Mouse (Mus musculus) kidney, adult 2 months (tissue): ENCODE measurements around the gene Arhgef18. TPM values are rescaled to one million over a fixed set of nuclear protein-coding genes. Genes with fewer than 3 reads are reported as not detected.

Experiments
- DNase-seq: peaks from one replicate; pipeline ENCODE4 v3.0.0; 2021
- H3K27ac ChIP-seq: fragments of 200-500 bp; 2 replicates; pipeline ENCODE4 v1.5.1; 2012; ENCODE audit warnings: low read depth, low read length, control low read depth, inconsistent platforms; ENCODE audit not compliant: insufficient read depth
- H3K27me3 ChIP-seq: fragments of 200-500 bp; replicated peaks from 2 replicates; pipeline ENCODE4 v1.6.1; 2012; ENCODE audit warnings: mild to moderate bottlenecking, moderate library complexity, low read length, inconsistent platforms; ENCODE audit not compliant: control insufficient read depth, insufficient read depth
- H3K36me3 ChIP-seq: fragments of 200-500 bp; 2 replicates; pipeline ENCODE4 v1.6.1; 2012; ENCODE audit warnings: mild to moderate bottlenecking, moderate library complexity, low read length, inconsistent platforms; ENCODE audit not compliant: control insufficient read depth, insufficient read depth
- H3K4me1 ChIP-seq: fragments of 200-500 bp; 2 replicates; pipeline ENCODE4 v1.6.1; 2011; ENCODE audit warnings: low read length; ENCODE audit not compliant: control insufficient read depth, insufficient read depth
- H3K4me3 ChIP-seq: fragments of 200-500 bp; 2 replicates; pipeline ENCODE4 v1.5.1; 2011; ENCODE audit warnings: mild to moderate bottlenecking, low read depth, low read length, control low read depth; ENCODE audit not compliant: insufficient read depth
- CTCF ChIP-seq: fragments of 200-500 bp; conservative IDR thresholded peaks from 2 replicates; pipeline ENCODE4 v1.5.1; 2011; ENCODE audit warnings: low read depth, mild to moderate bottlenecking, control low read depth, low read length, moderate library complexity, mixed read lengths; ENCODE audit not compliant: insufficient read depth, insufficient read length
- POLR2A ChIP-seq: fragments of 200-500 bp; IDR thresholded peaks from one replicate; pipeline ENCODE4 v1.6.1; 2011; ENCODE audit warnings: low read depth, low read length, control low read depth
- WGBS: fragments of 180-500 bp; shearing (Covaris S2); methylation state at CpG from one replicate; pipeline ENCODE4 v1.1.7; 2018; 5-methylcytosine and 5-hydroxymethylcytosine counted together
- polyA plus RNA-seq: library from polyadenylated mRNA; depleted of rRNA; stranded (reverse); fragments of >200 nt; gene quantifications from 2 replicates; pipeline ENCODE4 v1.2.3, GENCODE M21; 2012; rRNA removed

The Arhgef18 gene
- polyA plus RNA-seq = 37.9 and 38.9 TPM in 2 replicates

- WGBS = 6% methylated on average over 48 of the region's 48 CpGs
- DNase-seq = peak; percentile 96
- H3K27ac ChIP-seq = peak within 1 kb of the TSS; percentile 85
Observed at GRCm38 (mm10) chr8:3392771-3393710, at the start of gene Arhgef18. Gene Arhgef18 (plus strand): TSS chr8:3393006.

GRCm38 (mm10) chr8:3345337-3345736, 47.5 kb upstream of the Arhgef18 start:
- TF ChIP-seq POLR2A (no peak), CTCF (no peak)
- WGBS = 96% methylated on average over 6 of the region's 6 CpGs
- DNase-seq = no peak
- Histone ChIP-seq H3K27me3 (no peaks in the 10 kb centered on the region), H3K4me3 (no peak overlapping the region), H3K4me1 (no peaks in the 10 kb centered on the region), H3K27ac (no peak overlapping the region), H3K36me3 (no peaks in the 10 kb centered on the region)

More at GRCm38 (mm10) chr8:3392771-3393710, at the start of gene Arhgef18:
- peaks cover 21% of the 10 kb centered on the region for H3K4me1 ChIP-seq
- no peak for TF ChIP-seq POLR2A
- TF ChIP-seq CTCF = no peak
- H3K27me3 ChIP-seq = no peaks in the 10 kb centered on the region
- H3K36me3 ChIP-seq = no peaks in the 10 kb centered on the region
- H3K4me3 ChIP-seq = peak within 1 kb of the TSS; percentile 95

GRCm38 (mm10) chr8:3346691-3347413, 46.0 kb upstream of the Arhgef18 start:
- Histone ChIP-seq H3K36me3 (no peaks in the 10 kb centered on the region), H3K27me3 (no peaks in the 10 kb centered on the region), H3K4me3 (no peak overlapping the region), H3K4me1 (0 out of 2 replicates have a peak, but pooled peaks cover 3% of the 10 kb centered on the region), H3K27ac (no peak overlapping the region)
- 88% methylated on average over 5 of the region's 5 CpGs for WGBS
- DNase-seq = no peak
- TF ChIP-seq POLR2A (no peak), CTCF (no peak)

DNA sequence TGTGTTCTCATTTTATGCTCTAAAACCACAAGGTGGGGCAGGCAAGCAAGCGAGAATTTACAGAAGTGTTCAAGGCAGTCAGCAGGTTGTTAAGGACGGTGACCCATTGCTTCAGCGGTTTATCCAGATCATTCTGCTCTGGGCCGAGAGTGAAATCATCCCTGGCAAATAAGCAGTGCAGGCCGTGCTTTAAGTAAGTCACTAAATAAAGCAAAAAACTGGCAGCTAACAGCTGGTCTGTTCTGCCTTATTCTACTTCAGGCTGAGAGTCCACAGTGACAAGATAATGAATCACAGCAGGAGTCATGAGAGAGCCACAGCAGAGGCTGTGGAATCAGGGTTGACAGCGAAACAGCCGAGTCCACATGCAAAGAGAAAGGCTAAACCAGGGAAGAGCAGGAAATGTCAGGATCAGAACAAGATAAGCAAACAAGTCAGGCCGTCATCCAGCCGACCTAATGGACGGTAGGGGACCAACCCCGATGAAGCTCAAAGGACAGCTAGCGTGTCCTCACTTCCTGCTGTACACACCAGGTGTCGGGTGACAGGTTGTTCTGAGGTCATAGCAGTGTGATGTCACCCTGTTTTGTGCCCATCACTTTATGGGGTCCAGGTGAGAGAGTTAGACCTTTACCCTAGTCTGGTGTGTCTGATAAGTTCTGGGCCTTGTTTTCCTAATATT, 44.5 kb upstream of the Arhgef18 start:
- Histone ChIP-seq H3K27me3 (no peaks in the 10 kb centered on the region), H3K4me1 (0 out of 2 replicates have a peak, but pooled peaks cover 3% of the 10 kb centered on the region), H3K36me3 (no peaks in the 10 kb centered on the region), H3K4me3 (no peak overlapping the region), H3K27ac (no peak overlapping the region)
- no peak for TF ChIP-seq CTCF
- no peak for TF ChIP-seq POLR2A
- no peak for DNase-seq
- 31% methylated on average over 13 of the region's 13 CpGs for WGBS

- DNase-seq = peak; percentile 17
- no peak for TF ChIP-seq POLR2A
- 34% methylated on average over 6 of the region's 6 CpGs for WGBS
- Histone ChIP-seq H3K36me3 (no peaks in the 10 kb centered on the region), H3K27ac (no peak overlapping the region), H3K27me3 (no peaks in the 10 kb centered on the region), H3K4me3 (no peak overlapping the region), H3K4me1 (0 out of 2 replicates have a peak, but pooled peaks cover 3% of the 10 kb centered on the region)
Observed at GRCm38 (mm10) chr8:3350747-3351146, 42.1 kb upstream of the Arhgef18 start.

DNA sequence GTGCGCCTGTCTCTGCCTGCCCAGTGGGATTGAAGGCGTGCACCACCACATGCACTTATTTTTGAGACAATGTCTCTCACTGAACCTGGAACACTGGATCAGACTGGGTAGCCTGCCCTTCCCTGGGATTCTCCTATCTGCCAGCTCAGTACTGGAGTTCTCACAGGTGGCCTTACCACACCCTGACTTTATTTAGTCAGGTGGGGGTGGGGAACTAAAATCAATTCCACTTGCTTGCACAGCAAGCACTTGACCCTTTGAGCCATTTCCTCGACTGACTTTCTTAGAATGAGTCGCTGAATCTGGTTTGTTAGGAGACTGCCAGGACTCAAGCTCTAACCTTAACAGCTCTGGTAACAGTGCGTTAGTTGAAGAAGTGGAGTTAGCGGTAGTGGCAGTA, 40.1 kb upstream of the Arhgef18 start:
- TF ChIP-seq POLR2A = no peak
- no peak for TF ChIP-seq CTCF
- no peaks in the 10 kb centered on the region for H3K27me3 ChIP-seq
- H3K36me3 ChIP-seq = no peaks in the 10 kb centered on the region
- H3K27ac ChIP-seq = no peak overlapping the region
- WGBS = 71% methylated on average over 6 of the region's 6 CpGs
- H3K4me1 ChIP-seq = peaks cover 6% of the 10 kb centered on the region; the same call in 1 of the 2 replicates
- no peak for DNase-seq
- no peak overlapping the region for H3K4me3 ChIP-seq
